Mouse (Mus musculus): Measurements from ENCODE around the gene Ogt.

DNA sequence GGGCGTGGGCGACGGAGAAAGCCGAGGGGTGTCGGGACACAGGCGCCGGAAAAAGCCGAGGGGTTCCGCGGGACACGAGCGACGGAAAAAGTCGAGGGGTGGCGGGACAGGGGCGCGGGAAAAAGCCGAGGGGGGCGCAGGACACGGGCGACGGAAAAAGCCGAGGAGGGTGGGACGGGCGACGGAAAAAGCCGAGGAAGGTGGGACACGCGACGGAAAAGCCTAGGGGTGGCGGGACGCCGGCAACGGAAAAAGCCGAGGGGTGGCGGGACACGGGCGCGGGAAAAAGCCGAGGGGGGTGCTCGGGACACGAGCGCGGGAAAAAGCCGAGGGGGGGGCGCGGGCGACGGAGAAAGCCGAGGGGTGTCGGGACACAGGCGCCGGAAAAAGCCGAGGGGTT is 57.7 kb downstream of the Ogt start:
- TF ChIP-seq MAX (IDR thresholded peaks at IDR 0.05) = no peak
- TF ChIP-seq FOSL1 (IDR thresholded peaks at IDR 0.05; ENCODE audit: insufficient read depth, low read length, poor library complexity, severe bottlenecking) = no peak
- no peak for TF ChIP-seq CTCF (IDR thresholded peaks at IDR 0.05; ENCODE audit: control insufficient read depth, insufficient read depth, insufficient read length)
- TF ChIP-seq MYOG (IDR thresholded peaks at IDR 0.05; ENCODE audit: control insufficient read depth, extremely low read depth, insufficient read length) = no peak
- no peak for TF ChIP-seq USF1 (IDR thresholded peaks at IDR 0.05; ENCODE audit: low read depth)
- no peak for TF ChIP-seq CEBPB (IDR thresholded peaks at IDR 0.05; ENCODE audit: low read depth)
